Mouse (Mus musculus) lung, postnatal 0 days (tissue): ENCODE results near the gene Med13l.

Experiments used
- CTCF ChIP-seq: IDR thresholded peaks from 2 replicates; pipeline ENCODE4 v1.5.1; 2016; ENCODE audit warnings: antibody characterized with exemption, mild to moderate bottlenecking
- EP300 ChIP-seq: IDR thresholded peaks from 2 replicates; pipeline ENCODE4 v1.6.1; 2016; ENCODE audit warnings: antibody characterized with exemption, mild to moderate bottlenecking, control low read depth

DNA sequence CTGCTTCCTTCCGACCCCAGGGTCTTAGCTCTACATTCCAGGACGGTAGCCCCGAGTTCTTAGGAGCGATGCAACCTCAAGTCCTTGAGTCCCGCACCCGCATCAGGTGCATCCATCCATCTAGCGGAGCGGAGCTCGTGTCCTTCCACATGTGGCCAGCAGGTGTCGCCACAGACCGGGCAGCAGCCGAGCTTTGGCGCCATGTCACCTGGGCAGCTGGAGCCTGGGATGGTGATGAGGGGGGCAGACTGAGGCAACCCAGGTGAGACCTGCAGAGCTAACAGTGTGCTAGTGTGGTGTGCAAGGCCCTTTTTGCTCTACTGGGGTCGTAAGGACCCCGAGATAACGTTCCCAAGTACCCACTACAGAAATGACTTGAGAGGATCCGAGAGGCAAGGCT lies 221.1 kb downstream of the Med13l start:
- peak; percentile 100 for TF ChIP-seq CTCF
- no peak for TF ChIP-seq EP300
